Mouse (Mus musculus) cerebellum, postnatal 36 days (tissue): Measurements from ENCODE around the gene Lpar2.
A peak's percentile ranks its signal among the peaks of the same experiment; 100 is the strongest.

Experiments used
- DNase-seq, 2 experiments: peaks; one replicate each; pipeline ENCODE4 v3.0.0; 2021 to 2022; ENCODE audit warnings: mixed read lengths in 2 of 2

Lpar2 gene

GRCm38 (mm10) chr8:69870907-69871306 lies 48.7 kb downstream of the Lpar2 start:
- no peak for DNase-seq

GRCm38 (mm10) chr8:69874155-69874554 lies 51.9 kb downstream of the Lpar2 start:
- DNase-seq = peak; percentile 70 to 79

- DNase-seq = no peak
Measured at GRCm38 (mm10) chr8:69874654-69875053, 52.4 kb downstream of the Lpar2 start.

GRCm38 (mm10) chr8:69876097-69876496 lies 53.9 kb downstream of the Lpar2 start:
- DNase-seq = no peak

GRCm38 (mm10) chr8:69876967-69877366 lies 54.7 kb downstream of the Lpar2 start:
- DNase-seq = no peak

- DNase-seq = no peak
Measured at GRCm38 (mm10) chr8:69877396-69877795, 55.2 kb downstream of the Lpar2 start.

GRCm38 (mm10) chr8:69877992-69878391 lies 55.8 kb downstream of the Lpar2 start:
- no peak for DNase-seq

- DNase-seq = no peak
Measured at GRCm38 (mm10) chr8:69879678-69880077, 57.4 kb downstream of the Lpar2 start.
